Mouse (Mus musculus) myocyte (in vitro differentiated cells): ENCODE results near the gene Ndufs2. TPM values are rescaled to one million over a fixed set of nuclear protein-coding genes. Genes with fewer than 3 reads are reported as not detected.
A peak's percentile ranks its signal among the peaks of the same experiment; 100 is the strongest.

Experiments used
- H3K27me3 ChIP-seq: one replicate; pipeline ENCODE4 v1.6.1; 2011; ENCODE audit not compliant: control insufficient read depth, insufficient read depth, insufficient read length
- H3K36me3 ChIP-seq: one replicate; pipeline ENCODE4 v1.6.1; 2011; ENCODE audit not compliant: control insufficient read depth, insufficient read depth
- H3K4me2 ChIP-seq: one replicate; pipeline ENCODE4 v1.6.1; 2011; ENCODE audit warnings: low read depth, control low read depth
- H3K4me3 ChIP-seq: one replicate; pipeline ENCODE4 v1.5.1; 2011; ENCODE audit warnings: mild to moderate bottlenecking, control low read depth, moderate library complexity
- H3K79me2 ChIP-seq: one replicate; pipeline ENCODE4 v1.6.1; 2011; ENCODE audit not compliant: control insufficient read depth, insufficient read depth
- H3ac ChIP-seq: one replicate; pipeline ENCODE4 v1.6.1; 2011; ENCODE audit not compliant: control insufficient read depth, insufficient read length
- CEBPB ChIP-seq: IDR thresholded peaks from 2 replicates; pipeline ENCODE4 v1.6.1; 2011; ENCODE audit warnings: mild to moderate bottlenecking, moderate library complexity; ENCODE audit not compliant: poor library complexity, insufficient read depth, severe bottlenecking
- E2F4 ChIP-seq: IDR thresholded peaks from one replicate; pipeline ENCODE4 v1.6.1; 2011; ENCODE audit warnings: mild to moderate bottlenecking, control low read depth, moderate library complexity; ENCODE audit not compliant: insufficient read depth
- MAX ChIP-seq: IDR thresholded peaks from one replicate; pipeline ENCODE4 v1.6.1; 2011; ENCODE audit warnings: low read depth, mild to moderate bottlenecking, control low read depth
- MYOD1 ChIP-seq, 3 experiments: IDR thresholded peaks; one replicate each; pipeline ENCODE4 v1.6.1; 2011; ENCODE audit warnings: control low read depth in 2 of 3, low read depth in 2 of 3, mild to moderate bottlenecking in 2 of 3, moderate library complexity in 1 of 3; ENCODE audit not compliant: insufficient read length in 2 of 3, control insufficient read depth in 1 of 3
- MYOG ChIP-seq, 3 experiments: IDR thresholded peaks; one replicate each; pipeline ENCODE4 v1.6.1; 2011; ENCODE audit warnings: control low read depth in 2 of 3, low read depth in 2 of 3, mild to moderate bottlenecking in 2 of 3; ENCODE audit not compliant: insufficient read length in 2 of 3, control insufficient read depth in 1 of 3, insufficient read depth in 1 of 3
- POLR2A ChIP-seq: IDR thresholded peaks from one replicate; pipeline ENCODE4 v1.6.1; 2011; ENCODE audit warnings: low read depth, mild to moderate bottlenecking, control low read depth, moderate library complexity; ENCODE audit not compliant: insufficient read length
- POLR2AphosphoS2 ChIP-seq: IDR thresholded peaks from one replicate; pipeline ENCODE4 v1.6.1; 2011; ENCODE audit warnings: low read depth, control low read depth; ENCODE audit not compliant: insufficient read length
- REST ChIP-seq: IDR thresholded peaks from one replicate; pipeline ENCODE4 v1.6.1; 2011; ENCODE audit warnings: mild to moderate bottlenecking, control low read depth, moderate library complexity; ENCODE audit not compliant: insufficient read depth, insufficient read length
- SRF ChIP-seq: IDR thresholded peaks from one replicate; pipeline ENCODE4 v1.6.1; 2011; ENCODE audit warnings: low read depth; ENCODE audit not compliant: control insufficient read depth, insufficient read length
- TCF12 ChIP-seq: IDR thresholded peaks from one replicate; pipeline ENCODE4 v1.6.1; 2011; ENCODE audit warnings: mild to moderate bottlenecking, control low read depth; ENCODE audit not compliant: poor library complexity, insufficient read depth, severe bottlenecking
- TCF3 ChIP-seq: IDR thresholded peaks from one replicate; pipeline ENCODE4 v1.6.1; 2011; ENCODE audit warnings: low read depth, control low read depth; ENCODE audit not compliant: insufficient read length
- USF1 ChIP-seq: IDR thresholded peaks from one replicate; pipeline ENCODE4 v1.6.1; 2011; ENCODE audit warnings: low read depth, mild to moderate bottlenecking, control low read depth, moderate library complexity
- polyA plus RNA-seq: library from polyadenylated mRNA; unstranded; fragments of >200 nt; fragmentation: generic; extraction: Trizol; gene quantifications from one replicate; pipeline ENCODE4 v1.2.1, GENCODE M21; 2012; ENCODE audit warnings: missing spikeins

Ndufs2 gene
- polyA plus RNA-seq, 1 experiment, result 409 TPM

DNA sequence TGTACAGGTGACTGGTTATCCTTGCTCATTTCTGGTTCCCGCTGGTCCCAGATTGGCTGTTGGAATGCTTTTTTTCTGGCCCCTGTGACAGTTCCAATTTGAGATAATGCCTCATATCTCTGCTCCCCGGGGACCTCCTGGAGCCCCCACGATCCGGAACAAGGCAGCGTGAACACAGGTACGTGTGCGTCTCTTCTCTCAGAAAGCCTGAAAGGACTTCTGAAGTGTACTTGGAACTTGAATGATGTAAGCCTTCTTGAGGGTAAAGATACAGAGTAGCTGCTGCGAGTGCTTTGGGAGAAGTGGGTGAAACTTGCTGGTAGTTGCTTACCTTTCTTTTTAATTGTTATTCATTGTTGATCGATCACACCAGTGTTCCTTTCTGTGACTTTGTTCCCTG is 20.0 kb upstream of the Ndufs2 start:
- Histone ChIP-seq H3K79me2 (peaks cover 3% of the 10 kb centered on the region), H3K27me3 (no peaks in the 10 kb centered on the region), H3K4me3 (peak overlapping the region; percentile 95), H3ac (peak overlapping the region; percentile 28), H3K4me2 (peak overlapping the region; percentile 97), H3K36me3 (peaks cover 10% of the 10 kb centered on the region)
- no peak for TF ChIP-seq SRF
- TF ChIP-seq REST, result no peak
- TF ChIP-seq USF1, result no peak
- no peak for TF ChIP-seq MYOD1 (IDR thresholded peaks at IDR 0.05; ENCODE audit: control insufficient read depth in 1 of 3, insufficient read length in 2 of 3, low read depth in 2 of 3)
- TF ChIP-seq MAX, result no peak
- TF ChIP-seq POLR2A, result no peak
- TF ChIP-seq TCF3, result no peak
- no peak for TF ChIP-seq POLR2AphosphoS2
- TF ChIP-seq TCF12, result no peak
- TF ChIP-seq MYOG (IDR thresholded peaks at IDR 0.05; ENCODE audit: control insufficient read depth in 1 of 3, insufficient read depth in 1 of 3, insufficient read length in 2 of 3, low read depth in 2 of 3), result no peak
- TF ChIP-seq CEBPB, result no peak
- no peak for TF ChIP-seq E2F4

DNA sequence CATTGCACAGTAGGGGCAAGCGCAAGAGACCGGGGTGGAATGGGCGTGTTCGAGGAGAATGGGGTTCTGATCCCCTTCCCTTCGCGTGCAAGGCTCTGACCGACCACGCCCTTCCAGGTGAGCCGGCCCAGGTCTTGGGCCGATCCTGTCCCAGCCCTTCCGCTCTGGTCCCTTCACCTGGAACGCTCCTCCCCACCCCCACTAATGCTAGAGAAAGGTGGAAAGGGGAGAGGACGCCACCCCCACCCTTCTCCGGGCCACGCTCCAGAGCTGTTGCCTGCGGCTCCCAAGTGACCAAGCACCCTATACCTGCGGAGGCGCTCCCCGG is 19.3 kb upstream of the Ndufs2 start:
- H3K79me2 ChIP-seq, result peaks cover 3% of the 10 kb centered on the region
- peak overlapping the region; percentile 28 for H3ac ChIP-seq
- H3K27me3 ChIP-seq, result no peaks in the 10 kb centered on the region
- TF ChIP-seq REST, result no peak
- TF ChIP-seq MYOD1 (IDR thresholded peaks at IDR 0.05; ENCODE audit: control insufficient read depth in 1 of 3, insufficient read length in 2 of 3, low read depth in 2 of 3), result no peak
- peak overlapping the region; percentile 95 for H3K4me3 ChIP-seq
- H3K36me3 ChIP-seq, result peaks cover 10% of the 10 kb centered on the region
- peak overlapping the region; percentile 97 for H3K4me2 ChIP-seq

DNA sequence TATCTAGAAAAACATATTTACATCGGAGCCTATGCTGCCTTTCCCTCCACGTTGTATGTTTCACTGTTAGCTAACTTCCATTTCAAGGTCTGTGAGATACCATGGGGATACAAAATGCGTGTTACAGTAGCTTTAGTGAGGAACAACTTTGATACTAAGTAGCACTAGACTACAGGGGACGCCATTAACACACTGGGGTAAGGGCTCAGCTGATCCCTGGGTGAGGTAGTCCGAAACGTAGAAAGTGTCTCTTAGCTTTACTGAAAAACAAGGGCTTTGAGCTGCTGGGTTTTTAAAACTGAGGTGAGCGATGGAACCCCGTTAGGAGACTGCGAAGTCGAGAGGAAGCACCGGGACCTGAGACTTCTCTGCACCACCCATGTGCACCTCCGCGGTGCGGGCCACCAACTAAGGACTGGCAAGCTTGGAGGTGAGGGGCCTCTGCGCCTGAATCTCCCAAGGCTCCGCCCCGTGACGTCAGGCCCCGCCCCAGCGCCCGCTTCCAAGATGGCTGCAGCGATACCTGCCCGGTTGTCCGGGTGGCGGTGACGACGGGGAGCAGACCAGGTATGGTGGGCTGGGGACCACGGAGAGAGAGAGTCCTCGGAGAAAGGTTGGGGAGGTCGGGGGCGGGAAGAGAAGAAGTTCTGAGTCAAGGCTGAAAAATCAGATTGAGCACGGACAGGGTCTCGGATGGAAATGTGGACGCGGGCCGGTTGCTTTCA is 18.8 kb upstream of the Ndufs2 start, which contains the start of gene B4galt3:
Gene B4galt3 (plus strand): TSS at position 481 of the 725 bp plus-strand sequence.
- peaks cover 3% of the 10 kb centered on the region for H3K79me2 ChIP-seq
- no peaks in the 10 kb centered on the region for H3K27me3 ChIP-seq
- peaks cover 10% of the 10 kb centered on the region for H3K36me3 ChIP-seq
- peak within 1 kb of the TSS; percentile 28 for H3ac ChIP-seq
- H3K4me3 ChIP-seq, result peak within 1 kb of the TSS; percentile 95
- TF ChIP-seq USF1, result no peak
- TF ChIP-seq POLR2A, result peak; percentile 92
- no peak for TF ChIP-seq SRF
- TF ChIP-seq MYOG (IDR thresholded peaks at IDR 0.05; ENCODE audit: control insufficient read depth in 1 of 3, insufficient read depth in 1 of 3, insufficient read length in 2 of 3, low read depth in 2 of 3), result peak in 1 of 3 experiments; percentile 19
- no peak for TF ChIP-seq MYOD1 (IDR thresholded peaks at IDR 0.05; ENCODE audit: control insufficient read depth in 1 of 3, insufficient read length in 2 of 3, low read depth in 2 of 3)
- TF ChIP-seq TCF3, result no peak
- no peak for TF ChIP-seq TCF12
- no peak for TF ChIP-seq CEBPB
- no peak for TF ChIP-seq E2F4
- no peak for TF ChIP-seq REST
- TF ChIP-seq MAX, result no peak
- peak; percentile 88 for TF ChIP-seq POLR2AphosphoS2
- peak within 1 kb of the TSS; percentile 97 for H3K4me2 ChIP-seq

DNA sequence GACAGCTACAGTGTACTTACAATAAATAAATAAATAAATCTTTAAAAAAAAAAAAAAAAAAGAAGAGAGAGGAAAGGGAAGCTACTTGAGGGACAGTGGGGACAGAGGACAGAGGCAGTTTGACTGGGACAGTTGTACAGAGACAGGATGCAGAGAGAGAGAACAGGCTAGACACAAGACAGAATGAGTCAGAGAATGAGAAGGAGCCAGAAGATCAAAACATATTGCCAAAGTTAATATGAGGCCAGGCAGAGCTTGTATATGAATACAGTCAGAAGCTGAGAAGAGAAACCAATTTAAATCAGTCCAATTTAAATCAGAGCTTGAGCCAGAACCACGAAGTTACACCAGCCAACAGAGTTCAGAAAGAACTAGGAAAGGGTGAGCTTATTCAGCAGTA is 17.2 kb upstream of the Ndufs2 start:
- Histone ChIP-seq H3K4me3 (no peak overlapping the region), H3K4me2 (no peak overlapping the region), H3ac (no peak overlapping the region), H3K79me2 (peaks cover 3% of the 10 kb centered on the region), H3K27me3 (no peaks in the 10 kb centered on the region), H3K36me3 (no peaks in the 10 kb centered on the region)
- TF ChIP-seq CEBPB, result no peak

DNA sequence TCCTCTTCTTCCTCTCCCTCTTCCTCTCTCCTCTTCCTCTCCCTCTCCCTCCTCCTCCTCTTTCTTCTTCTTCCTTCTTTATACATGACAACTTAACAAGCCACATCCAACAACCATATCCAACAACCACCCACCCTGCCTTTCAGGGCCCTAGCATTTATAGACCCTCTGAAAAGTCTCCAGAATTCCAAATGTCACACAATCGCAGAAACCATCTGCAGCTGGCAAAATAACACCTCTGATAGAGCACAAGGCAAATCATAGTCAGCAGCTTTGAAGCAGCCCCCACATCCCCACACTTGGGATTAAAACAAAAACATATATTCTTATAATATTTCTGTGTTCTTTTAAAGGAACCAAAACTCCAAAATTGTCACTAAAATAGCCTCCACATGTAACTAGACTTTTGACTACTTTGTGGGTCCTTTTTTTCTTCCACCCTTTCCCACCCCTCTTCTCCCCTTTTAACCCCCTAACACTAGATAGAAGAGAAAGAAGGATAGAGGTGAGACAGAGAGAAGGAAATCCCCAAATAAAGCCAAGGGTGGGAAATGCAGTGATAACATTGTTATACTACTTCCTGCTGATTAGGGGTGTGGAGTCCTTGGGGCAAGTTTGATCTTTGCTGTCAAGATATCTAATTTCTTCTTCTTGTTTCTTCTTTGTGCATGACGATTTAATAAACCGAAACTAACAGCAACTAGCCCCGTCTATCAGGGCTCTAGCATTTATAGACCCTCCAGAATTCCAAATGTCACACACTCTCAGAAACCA is 15.0 kb upstream of the Ndufs2 start:
- TF ChIP-seq E2F4, result no peak
- no peak for TF ChIP-seq MYOD1 (IDR thresholded peaks at IDR 0.05; ENCODE audit: control insufficient read depth in 1 of 3, insufficient read length in 2 of 3, low read depth in 2 of 3)
- TF ChIP-seq REST, result no peak
- no peak for TF ChIP-seq USF1
- TF ChIP-seq TCF3, result no peak
- TF ChIP-seq POLR2A, result no peak
- TF ChIP-seq POLR2AphosphoS2, result no peak
- no peak for TF ChIP-seq TCF12
- TF ChIP-seq MAX, result no peak
- TF ChIP-seq SRF, result no peak
- Histone ChIP-seq H3K4me3 (no peak overlapping the region), H3K36me3 (no peaks in the 10 kb centered on the region), H3ac (no peak overlapping the region), H3K4me2 (no peak overlapping the region), H3K27me3 (no peaks in the 10 kb centered on the region), H3K79me2 (peaks cover 3% of the 10 kb centered on the region)
